Mouse (Mus musculus) heart, adult 9 months (tissue): ENCODE results near the gene Astn2.

Experiments
- DNase-seq, 2 experiments: peaks; one replicate each; pipeline ENCODE4 v3.0.0; 2022; ENCODE audit warnings: low spot score in 2 of 2

Astn2 gene

GRCm38 (mm10) chr4:65565493-65565892, 838.9 kb downstream of the Astn2 start:
- DNase-seq, result no peak

GRCm38 (mm10) chr4:65548561-65548960, 855.9 kb downstream of the Astn2 start:
- peak; percentile 76 to 80 for DNase-seq

GRCm38 (mm10) chr4:65545582-65545981, 858.8 kb downstream of the Astn2 start:
- peak in 1 of 2 experiments; percentile 8 for DNase-seq

- no peak for DNase-seq
Measured at GRCm38 (mm10) chr4:65532071-65532736, 872.2 kb downstream of the Astn2 start.

GRCm38 (mm10) chr4:65531621-65532020, 872.8 kb downstream of the Astn2 start:
- peak in 1 of 2 experiments; percentile 34 for DNase-seq

- peak in 1 of 2 experiments; percentile 12 for DNase-seq
Measured at GRCm38 (mm10) chr4:65530901-65531300, 873.5 kb downstream of the Astn2 start.

GRCm38 (mm10) chr4:65508101-65508500, 896.3 kb downstream of the Astn2 start:
- peak; percentile 64 to 75 for DNase-seq

GRCm38 (mm10) chr4:65506870-65507269, 897.5 kb downstream of the Astn2 start:
- no peak for DNase-seq

- peak; percentile 86 to 89 for DNase-seq
Measured at GRCm38 (mm10) chr4:65496463-65496834, 908.0 kb downstream of the Astn2 start.

GRCm38 (mm10) chr4:65495705-65496462, 908.5 kb downstream of the Astn2 start:
- no peak for DNase-seq

GRCm38 (mm10) chr4:65491541-65491940, 912.9 kb downstream of the Astn2 start:
- DNase-seq, result no peak

- no peak for DNase-seq
Measured at GRCm38 (mm10) chr4:65489711-65490110, 914.7 kb downstream of the Astn2 start.

- peak; percentile 65 to 70 for DNase-seq
Measured at GRCm38 (mm10) chr4:65481632-65482031, 922.8 kb downstream of the Astn2 start.

GRCm38 (mm10) chr4:65477106-65477505, 927.3 kb downstream of the Astn2 start:
- DNase-seq, result peak; percentile 72 to 74

- DNase-seq, result no peak
Measured at GRCm38 (mm10) chr4:65475925-65476560, 928.4 kb downstream of the Astn2 start.

- no peak for DNase-seq
Measured at GRCm38 (mm10) chr4:65473141-65473540, 931.3 kb downstream of the Astn2 start.

GRCm38 (mm10) chr4:65449171-65449570, 955.2 kb downstream of the Astn2 start:
- DNase-seq, result no peak

- DNase-seq, result no peak
Measured at GRCm38 (mm10) chr4:65441746-65442145, 962.7 kb downstream of the Astn2 start.

- no peak for DNase-seq
Measured at GRCm38 (mm10) chr4:65430804-65431203, 973.6 kb downstream of the Astn2 start.

GRCm38 (mm10) chr4:65427480-65427879, 976.9 kb downstream of the Astn2 start:
- DNase-seq, result peak; percentile 12 to 30

- peak; percentile 9 to 15 for DNase-seq
Measured at GRCm38 (mm10) chr4:65426437-65426836, 978.0 kb downstream of the Astn2 start.

GRCm38 (mm10) chr4:65423068-65423625, 981.3 kb downstream of the Astn2 start:
- no peak for DNase-seq
